Mouse (Mus musculus) left cerebral cortex, postnatal 14 days (tissue): Measurements from ENCODE around the gene Slc1a7. TPM values are rescaled to one million over a fixed set of nuclear protein-coding genes. Genes with fewer than 3 reads are reported as not detected.

ENCODE experiments used
- total RNA-seq, 2 experiments: library from RNA; stranded (reverse); gene quantifications; 2 replicates each; pipeline ENCODE4 v1.2.3; 2021

Gene Slc1a7
- total RNA-seq, 2 experiments from 2014 or later: 0.37 TPM; not detected in 1

Other genes with a start within 250 kb of the Slc1a7 start
- 100 to 1,000 TPM; 123 to 136 TPM for gene Lrp8, start 166.1 kb upstream of the Slc1a7 start, total RNA-seq
- 10 to 100 TPM; 38.0 to 40.0 TPM for gene Magoh, start 88.6 kb upstream of the Slc1a7 start, total RNA-seq
- 10 to 100 TPM; 57.9 to 59.3 TPM for gene 0610037L13Rik, start 78.5 kb upstream of the Slc1a7 start, total RNA-seq
- gene Cpt2, start 44.7 kb upstream of the Slc1a7 start, total RNA-seq: 1 to 10 TPM; 7.6 TPM
- 1 to 10 TPM; 7.1 to 7.4 TPM for gene Podn, start 128.1 kb downstream of the Slc1a7 start, total RNA-seq
- gene Scp2, start 176.7 kb downstream of the Slc1a7 start, total RNA-seq: 10 to 100 TPM; 92.6 to 93.0 TPM
- 1 to 10 TPM; 9.0 to 9.8 TPM for gene Echdc2, start 197.1 kb downstream of the Slc1a7 start, total RNA-seq
- gene Zyg11a, start 249.7 kb downstream of the Slc1a7 start, total RNA-seq: not detected